Mouse (Mus musculus) small intestine, adult 2 months (tissue): ENCODE measurements around the gene Krtap4-2.

Experiments used
- CTCF ChIP-seq: fragments of 200-500 bp; IDR thresholded peaks from 2 replicates; pipeline ENCODE4 v1.5.1; 2012; ENCODE audit warnings: low read depth, mild to moderate bottlenecking, control low read depth, inconsistent platforms, low read length, moderate library complexity, mixed read lengths; ENCODE audit not compliant: insufficient replicate concordance, insufficient read length; ENCODE audit errors: extremely low read depth
- POLR2A ChIP-seq: fragments of 200-500 bp; IDR thresholded peaks from 2 replicates; pipeline ENCODE4 v1.6.1; 2012; ENCODE audit warnings: low read depth, mild to moderate bottlenecking, control low read depth, inconsistent platforms, low read length, moderate library complexity

DNA sequence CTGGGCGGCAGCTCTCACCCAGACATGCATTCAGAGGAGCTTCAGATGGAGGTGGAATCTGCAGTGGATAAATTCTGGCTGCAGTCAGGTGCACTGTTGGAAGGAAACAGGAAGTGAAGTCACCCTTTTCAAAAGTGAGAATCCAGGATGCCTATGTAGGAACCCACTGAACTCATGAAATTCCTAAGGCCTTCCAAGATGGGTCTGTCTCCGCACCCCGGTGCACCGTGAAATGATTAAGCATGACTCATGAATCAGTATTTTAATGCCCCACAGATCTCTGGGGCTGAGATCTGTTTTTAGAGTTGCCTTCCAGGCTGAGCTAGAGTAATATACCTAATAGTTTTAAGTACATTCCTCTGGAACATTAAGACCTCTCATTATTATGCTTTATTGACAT is 24.4 kb upstream of the Krtap4-2 start:
- TF ChIP-seq POLR2A (no peak), CTCF (no peak)
